Mouse (Mus musculus): ENCODE measurements at regions not wholly inside any gene's neighbourhood (a gene's known extent, or its start where the extent isn't known, plus 50 kb on each side); places are given as distances from the start of the nearest gene placed in this dataset.

GRCm38 (mm10) chr3:52409465-52409864 is 141.3 kb downstream of the Foxo1 start:
- Histone ChIP-seq H3K36me3 (ENCODE audit: control insufficient read depth, insufficient read depth, low read length) (no peaks in the 10 kb centered on the region), H3K4me3 (no peak overlapping the region), H3K27me3 (ENCODE audit: control insufficient read depth, insufficient read depth, low read length) (no peaks in the 10 kb centered on the region), H3K9ac (ENCODE audit: low read depth, low read length) (no peak overlapping the region), H3K4me1 (ENCODE audit: control insufficient read depth, insufficient read depth, low read length) (peaks cover 7% of the 10 kb centered on the region; the same call in 1 of the 2 replicates), H3K27ac (no peak overlapping the region), H3K79me2 (replicated peaks; ENCODE audit: control insufficient read depth, insufficient read depth, low read length) (no peaks in the 10 kb centered on the region)
- TF ChIP-seq POLR2A (IDR thresholded peaks at IDR 0.05; ENCODE audit: insufficient read depth, low read depth, low read length) (no peak), CTCF (IDR thresholded peaks at IDR 0.05) (no peak), EP300 (IDR thresholded peaks at IDR 0.05; ENCODE audit: insufficient read depth, low read depth, low read length) (no peak)
- intact Hi-C loops (cut with DNase I) = no loop called here
- no peak for DNase-seq
- 78% methylated on average over 7 of the region's 7 CpGs for WGBS

GRCm38 (mm10) chr3:52406778-52407318 is 138.7 kb downstream of the Foxo1 start:
- no peaks in the 10 kb centered on the region for H3K79me2 ChIP-seq (replicated peaks; ENCODE audit: control insufficient read depth, insufficient read depth, low read length)
- 46% methylated on average over 5 of the region's 5 CpGs for WGBS
- intact Hi-C loops (cut with DNase I) = no loop called here
- DNase-seq = no peak
- H3K27me3 ChIP-seq (ENCODE audit: control insufficient read depth, insufficient read depth, low read length) = no peaks in the 10 kb centered on the region
- no peak overlapping the region for H3K4me3 ChIP-seq
- H3K9ac ChIP-seq (ENCODE audit: low read depth, low read length) = no peak overlapping the region
- H3K36me3 ChIP-seq (ENCODE audit: control insufficient read depth, insufficient read depth, low read length) = no peaks in the 10 kb centered on the region
- H3K4me1 ChIP-seq (ENCODE audit: control insufficient read depth, insufficient read depth, low read length) = no peaks in the 10 kb centered on the region; the same call in 1 of the 2 replicates
- H3K27ac ChIP-seq = no peak overlapping the region
- no peak for TF ChIP-seq POLR2A (IDR thresholded peaks at IDR 0.05; ENCODE audit: insufficient read depth, low read depth, low read length)
- TF ChIP-seq CTCF (IDR thresholded peaks at IDR 0.05) = no peak
- no peak for TF ChIP-seq EP300 (IDR thresholded peaks at IDR 0.05; ENCODE audit: insufficient read depth, low read depth, low read length)

GRCm38 (mm10) chr3:52404636-52405035 is 136.5 kb downstream of the Foxo1 start:
- intact Hi-C loops (cut with DNase I) = loop anchor here (1.0 kb wide), 3 partner anchors 48 to 550 kb away; no protein-coding TSS in a partner anchor
- H3K9ac ChIP-seq (ENCODE audit: low read depth, low read length) = no peak overlapping the region
- DNase-seq = peak; percentile 62 to 70
- peaks cover 9% of the 10 kb centered on the region for H3K4me1 ChIP-seq (ENCODE audit: control insufficient read depth, insufficient read depth, low read length)
- no peaks in the 10 kb centered on the region for H3K27me3 ChIP-seq (ENCODE audit: control insufficient read depth, insufficient read depth, low read length)
- H3K36me3 ChIP-seq (ENCODE audit: control insufficient read depth, insufficient read depth, low read length) = no peaks in the 10 kb centered on the region
- TF ChIP-seq POLR2A (IDR thresholded peaks at IDR 0.05; ENCODE audit: insufficient read depth, low read depth, low read length) (no peak), CTCF (IDR thresholded peaks at IDR 0.05) (no peak), EP300 (IDR thresholded peaks at IDR 0.05; ENCODE audit: insufficient read depth, low read depth, low read length) (0 out of 2 replicates have a peak, but pooled peaks have one; percentile 31)
- 32% methylated on average over 4 of the region's 4 CpGs for WGBS
- no peaks in the 10 kb centered on the region for H3K79me2 ChIP-seq (replicated peaks; ENCODE audit: control insufficient read depth, insufficient read depth, low read length)
- no peak overlapping the region; the same call in 1 of the 2 replicates for H3K4me3 ChIP-seq
- peak overlapping the region; percentile 78 for H3K27ac ChIP-seq

GRCm38 (mm10) chr3:52403032-52403431 is 134.9 kb downstream of the Foxo1 start:
- WGBS = 96% methylated on average over 4 of the region's 4 CpGs
- no peak for TF ChIP-seq POLR2A (IDR thresholded peaks at IDR 0.05; ENCODE audit: insufficient read depth, low read depth, low read length)
- no peak for TF ChIP-seq EP300 (IDR thresholded peaks at IDR 0.05; ENCODE audit: insufficient read depth, low read depth, low read length)
- no peak for TF ChIP-seq CTCF (IDR thresholded peaks at IDR 0.05)

More at GRCm38 (mm10) chr3:52403032-52403431, 134.9 kb downstream of the Foxo1 start:
- Histone ChIP-seq H3K27me3 (ENCODE audit: control insufficient read depth, insufficient read depth, low read length) (no peaks in the 10 kb centered on the region), H3K4me3 (no peak overlapping the region), H3K9ac (ENCODE audit: low read depth, low read length) (no peak overlapping the region), H3K27ac (no peak overlapping the region), H3K79me2 (replicated peaks; ENCODE audit: control insufficient read depth, insufficient read depth, low read length) (no peaks in the 10 kb centered on the region), H3K4me1 (ENCODE audit: control insufficient read depth, insufficient read depth, low read length) (peaks cover 9% of the 10 kb centered on the region), H3K36me3 (ENCODE audit: control insufficient read depth, insufficient read depth, low read length) (no peaks in the 10 kb centered on the region)
- no peak for DNase-seq
- intact Hi-C loops (cut with DNase I) = no loop called here
